Mouse (Mus musculus) olfactory bulb, adult 2 months (tissue): ENCODE results near the gene Acp7.

Source experiments
- CTCF ChIP-seq: fragments of 200-500 bp; IDR thresholded peaks from 2 replicates; pipeline ENCODE4 v1.5.1; 2012; ENCODE audit warnings: low read depth, mild to moderate bottlenecking, low read length, moderate library complexity; ENCODE audit not compliant: insufficient read depth
- POLR2A ChIP-seq: fragments of 200-500 bp; IDR thresholded peaks from 2 replicates; pipeline ENCODE4 v1.6.1; 2012; ENCODE audit warnings: mild to moderate bottlenecking, low read depth, low read length, moderate library complexity; ENCODE audit not compliant: insufficient read depth

GRCm38 (mm10) chr7:28584468-28584867 is 46.7 kb downstream of the Acp7 start:
- TF ChIP-seq POLR2A (no peak), CTCF (no peak)
